Mouse (Mus musculus): ENCODE measurements around the gene Hand1. TPM values are rescaled to one million over a fixed set of nuclear protein-coding genes. Genes with fewer than 3 reads are reported as not detected.

The Hand1 gene
- total and polyA plus RNA-seq, 3 experiments, result not detected

GRCm38 (mm10) chr11:57779824-57780223 lies 52.8 kb downstream of the Hand1 start:
- no peak overlapping the region for H3K4me3 ChIP-seq (ENCODE audit: control insufficient read depth in 1 of 2, insufficient read depth in 1 of 2, low read depth in 2 of 2, low read length in 2 of 2)
- H3K36me3 ChIP-seq (ENCODE audit: control insufficient read depth in 1 of 2, insufficient read depth in 2 of 2, low read length in 2 of 2), result no peaks in the 10 kb centered on the region
- H3K9me3 ChIP-seq (replicated peaks; ENCODE audit: insufficient read depth, low read length), result no peaks in the 10 kb centered on the region
- no peaks in the 10 kb centered on the region for H3K79me2 ChIP-seq (ENCODE audit: control insufficient read depth, insufficient read depth, low read length, poor library complexity)
- no peaks in the 10 kb centered on the region for H3K4me1 ChIP-seq (ENCODE audit: control insufficient read depth in 1 of 2, insufficient read depth in 2 of 2, low read length in 2 of 2)
- TF ChIP-seq NELFE (IDR thresholded peaks at IDR 0.05; ENCODE audit: low read depth, low read length) (no peak), CHD1 (IDR thresholded peaks at IDR 0.05; ENCODE audit: low read depth, low read length) (no peak), POLR2AphosphoS2 (IDR thresholded peaks at IDR 0.05; ENCODE audit: low read length) (no peak), ZMIZ1 (IDR thresholded peaks at IDR 0.05; ENCODE audit: low read depth, low read length) (no peak), MYB (IDR thresholded peaks at IDR 0.05; ENCODE audit: low read depth, low read length) (no peak)
- H3K9ac ChIP-seq (ENCODE audit: control insufficient read depth, low read depth, low read length, poor library complexity, severe bottlenecking), result no peak overlapping the region
- H3K27ac ChIP-seq (ENCODE audit: control insufficient read depth, low read depth, low read length), result no peak overlapping the region
- no peaks in the 10 kb centered on the region for H3K27me3 ChIP-seq (ENCODE audit: control insufficient read depth in 1 of 2, insufficient read depth in 2 of 2, low read length in 2 of 2)
- DNase-seq (ENCODE audit: low read depth, low spot score), result no peak

Other genes starting within 250 kb of the Hand1 start
- gene Galnt10, start 187.4 kb downstream of the Hand1 start, total RNA-seq (2012; rRNA removed), result 23.5 and 27.4 TPM in 2 replicates
- gene Galnt10, start 187.4 kb downstream of the Hand1 start, polyA plus RNA-seq (2012; ENCODE audit: insufficient read depth in 1 of 2, insufficient read length in 2 of 2, low read depth in 1 of 2, low replicate concordance in 2 of 2, missing spikeins in 1 of 2), result 10 to 100 TPM in 1 of 2 experiments, not detected in 1; 26.7 TPM
- gene Sap30l, start 31.2 kb downstream of the Hand1 start, total RNA-seq (2012; rRNA removed), result 40.2 and 40.6 TPM in 2 replicates
- gene Sap30l, start 31.2 kb downstream of the Hand1 start, polyA plus RNA-seq (2012; ENCODE audit: insufficient read depth in 1 of 2, insufficient read length in 2 of 2, low read depth in 1 of 2, low replicate concordance in 2 of 2, missing spikeins in 1 of 2), result 10 to 100 TPM in 1 of 2 experiments, not detected in 1; 52.5 TPM
- gene Larp1, start 176.2 kb upstream of the Hand1 start, total RNA-seq (2012; rRNA removed), result 73.9 and 88.3 TPM in 2 replicates
- gene Larp1, start 176.2 kb upstream of the Hand1 start, polyA plus RNA-seq (2012; ENCODE audit: insufficient read depth in 1 of 2, insufficient read length in 2 of 2, low read depth in 1 of 2, low replicate concordance in 2 of 2, missing spikeins in 1 of 2), result 1,000 to 10,000 TPM in 1 of 2 experiments, 100 to 1,000 TPM in 1; 201 to 2,325 TPM